Mouse (Mus musculus): ENCODE measurements around the gene Slc7a4. TPM values are rescaled to one million over a fixed set of nuclear protein-coding genes. Genes with fewer than 3 reads are reported as not detected.
A peak's percentile ranks its signal among the peaks of the same experiment; 100 is the strongest.
"Not testable (repeated sequence)": the region's sequence is repeated elsewhere in the genome, so short reads cannot be mapped to it uniquely, and the experiment has no call there.

Gene Slc7a4
- polyA plus RNA-seq, 1 experiment from 2014 or later = 46.5 TPM

DNA sequence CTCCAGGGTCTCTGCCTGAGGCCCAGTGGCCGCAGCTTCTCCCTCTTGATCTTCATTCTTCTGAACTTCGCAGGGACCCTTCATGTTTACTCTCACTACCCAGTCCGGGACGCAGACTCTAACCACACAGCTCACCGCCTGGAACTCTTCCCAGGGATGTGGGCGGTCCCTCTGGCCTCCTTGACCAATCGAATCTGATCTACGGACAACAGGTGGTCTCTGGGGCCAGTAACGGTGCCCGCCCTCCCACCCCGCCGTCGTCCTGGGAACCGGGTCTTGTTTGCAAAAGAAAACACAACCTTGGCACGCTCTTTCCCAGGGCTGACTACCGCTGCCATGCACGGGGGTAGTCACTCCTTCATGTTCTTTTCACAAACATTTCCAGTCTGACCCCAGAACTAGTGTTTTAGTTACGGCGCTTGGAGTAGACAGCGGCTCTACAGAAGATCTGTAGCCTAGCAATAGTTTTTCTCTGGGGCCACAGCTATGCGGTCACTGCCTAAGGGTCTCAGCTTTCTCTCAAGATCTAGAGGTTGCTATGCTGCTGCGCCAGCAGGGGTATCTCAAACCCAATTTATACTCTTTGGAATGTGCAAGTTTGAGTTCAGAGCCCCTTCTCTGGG, 21.8 kb downstream of the Slc7a4 start, which contains the start of gene Lrrc74b:
Gene Lrrc74b, minus strand, starts transcription at position 120 of the 623 bp plus-strand sequence.
- no peaks in the 10 kb centered on the region for H3K36me3 ChIP-seq
- H3K27me3 ChIP-seq = peaks cover 12% of the 10 kb centered on the region
- WGBS = under 1% methylated on average over 22 of the region's 22 CpGs
- no peaks in the 10 kb centered on the region for H3K9me3 ChIP-seq
- peak within 1 kb of the TSS; percentile 18 for H3K4me3 ChIP-seq
- peaks cover 30% of the 10 kb centered on the region for H3K4me1 ChIP-seq (replicated peaks)
- H3K9ac ChIP-seq = no peak within 1 kb of the TSS
- H3K4me2 ChIP-seq = peak within 1 kb of the TSS; percentile 47
- peak; percentile 79 for ATAC-seq (ENCODE audit: low FRiP score, low read depth)
- peak within 1 kb of the TSS; percentile 64 for H3K27ac ChIP-seq (replicated peaks)

- H3K4me2 ChIP-seq = no peak overlapping the region
- WGBS = 72% methylated on average over 9 of the region's 9 CpGs
- no peak for ATAC-seq (ENCODE audit: low FRiP score, low read depth)
These were observed 23.5 kb downstream of the Slc7a4 start for GRCm38 (mm10) chr16:17559396-17560027.

GRCm38 (mm10) chr16:17558811-17559210, 24.2 kb downstream of the Slc7a4 start:
- Histone ChIP-seq H3K27ac (replicated peaks) (no peak overlapping the region), H3K27me3 (peaks cover 12% of the 10 kb centered on the region), H3K36me3 (no peaks in the 10 kb centered on the region), H3K4me2 (peak overlapping the region; percentile 24; the same call in 1 of the 2 replicates), H3K4me3 (no peak overlapping the region), H3K9me3 (no peaks in the 10 kb centered on the region), H3K4me1 (replicated peaks) (peaks cover 43% of the 10 kb centered on the region), H3K9ac (no peak overlapping the region)
- ATAC-seq (ENCODE audit: low FRiP score, low read depth) = no peak
- WGBS = 0% methylated on average over 5 of the region's 5 CpGs

More at GRCm38 (mm10) chr16:17559396-17560027, 23.5 kb downstream of the Slc7a4 start:
- Histone ChIP-seq H3K27ac (replicated peaks) (no peak overlapping the region), H3K9me3 (no peaks in the 10 kb centered on the region), H3K4me1 (replicated peaks) (peaks cover 36% of the 10 kb centered on the region), H3K27me3 (peaks cover 12% of the 10 kb centered on the region), H3K36me3 (no peaks in the 10 kb centered on the region), H3K9ac (no peak overlapping the region), H3K4me3 (no peak overlapping the region)

DNA sequence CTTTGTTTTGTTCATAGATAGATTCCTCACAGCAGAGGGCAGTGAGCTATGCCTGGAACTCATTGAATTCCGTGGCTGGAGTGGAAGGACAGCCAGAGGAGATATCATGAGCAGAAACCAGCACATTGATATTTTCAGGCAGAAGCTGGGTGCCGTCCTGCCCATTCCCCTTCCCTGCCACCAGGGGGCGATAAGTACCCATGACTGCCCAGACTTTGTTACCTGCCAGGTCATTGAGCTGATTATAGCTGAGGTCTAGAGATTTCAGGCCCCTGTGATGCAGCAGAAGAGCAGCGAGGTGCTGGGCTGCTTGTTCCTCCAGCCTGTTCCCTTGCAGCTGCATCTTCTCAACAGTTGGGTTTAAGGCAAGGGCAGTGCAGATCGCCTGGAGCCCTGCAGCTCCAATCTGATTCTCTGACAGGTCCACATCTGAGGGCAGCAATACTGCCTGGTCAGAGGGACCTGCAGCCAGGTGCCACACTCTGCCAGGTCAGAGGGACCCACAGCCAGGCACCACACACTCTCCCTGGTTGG, 25.0 kb downstream of the Slc7a4 start:
- peak; percentile 21; the same call in 1 of the 2 replicates for ATAC-seq (ENCODE audit: low FRiP score, low read depth)
- 3% methylated on average over 5 of the region's 5 CpGs for WGBS

DNA sequence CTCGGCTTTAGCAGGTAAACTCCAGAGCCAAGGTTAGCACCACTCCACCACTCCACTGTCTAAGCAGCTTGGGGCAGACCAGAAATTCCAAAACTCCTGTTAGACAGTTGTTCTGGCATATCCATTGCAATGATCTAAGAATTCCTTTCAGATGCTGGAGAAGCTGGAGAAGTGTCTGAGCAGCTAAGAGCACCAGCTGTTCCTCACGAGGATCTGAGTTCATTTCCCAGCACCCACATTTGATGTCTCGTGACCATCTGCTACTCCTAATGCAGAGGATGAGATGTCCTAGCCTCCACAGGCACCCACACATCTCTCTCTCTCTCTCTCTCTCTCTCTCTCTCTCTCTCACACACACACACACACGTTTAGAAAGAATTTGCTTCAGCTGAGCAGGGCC, 26.1 kb downstream of the Slc7a4 start:
- Histone ChIP-seq H3K4me3 (no peak overlapping the region), H3K27me3 (peaks cover 12% of the 10 kb centered on the region), H3K4me2 (no peak overlapping the region), H3K36me3 (no peaks in the 10 kb centered on the region), H3K9ac (no peak overlapping the region), H3K9me3 (no peaks in the 10 kb centered on the region), H3K4me1 (replicated peaks) (peaks cover 40% of the 10 kb centered on the region), H3K27ac (replicated peaks) (no peak overlapping the region)
- 68% methylated on average over 4 of the region's 4 CpGs for WGBS
- no peak for ATAC-seq (ENCODE audit: low FRiP score, low read depth)

More for the DNA sequence above, 25.0 kb downstream of the Slc7a4 start:
- Histone ChIP-seq H3K9ac (no peak overlapping the region), H3K4me2 (peak overlapping the region; percentile 24; the same call in 1 of the 2 replicates), H3K27me3 (peaks cover 12% of the 10 kb centered on the region), H3K36me3 (no peaks in the 10 kb centered on the region), H3K4me3 (no peak overlapping the region), H3K27ac (replicated peaks) (no peak overlapping the region), H3K4me1 (replicated peaks) (peaks cover 46% of the 10 kb centered on the region), H3K9me3 (no peaks in the 10 kb centered on the region)

GRCm38 (mm10) chr16:17556180-17556579, 26.8 kb downstream of the Slc7a4 start:
- Histone ChIP-seq H3K4me2 (no peak overlapping the region), H3K27me3 (peaks cover 12% of the 10 kb centered on the region), H3K4me1 (replicated peaks) (peaks cover 33% of the 10 kb centered on the region), H3K36me3 (no peaks in the 10 kb centered on the region), H3K9me3 (no peaks in the 10 kb centered on the region), H3K27ac (replicated peaks) (no peak overlapping the region), H3K9ac (no peak overlapping the region), H3K4me3 (no peak overlapping the region)
- no peak for ATAC-seq (ENCODE audit: low FRiP score, low read depth)
- 88% methylated on average over 4 of the region's 4 CpGs for WGBS

GRCm38 (mm10) chr16:17554702-17555101, 28.3 kb downstream of the Slc7a4 start:
- Histone ChIP-seq H3K4me2 (peak overlapping the region; percentile 52), H3K4me1 (replicated peaks) (peaks cover 28% of the 10 kb centered on the region), H3K27ac (replicated peaks) (peak overlapping the region; percentile 50; the same call in 1 of the 2 replicates)
- H3K27me3 ChIP-seq; H3K9ac ChIP-seq; H3K9me3 ChIP-seq; H3K4me3 ChIP-seq; H3K36me3 ChIP-seq; ATAC-seq (ENCODE audit: low FRiP score, low read depth): not testable (repeated sequence)
- WGBS = 15% methylated on average over 4 of the region's 4 CpGs

DNA sequence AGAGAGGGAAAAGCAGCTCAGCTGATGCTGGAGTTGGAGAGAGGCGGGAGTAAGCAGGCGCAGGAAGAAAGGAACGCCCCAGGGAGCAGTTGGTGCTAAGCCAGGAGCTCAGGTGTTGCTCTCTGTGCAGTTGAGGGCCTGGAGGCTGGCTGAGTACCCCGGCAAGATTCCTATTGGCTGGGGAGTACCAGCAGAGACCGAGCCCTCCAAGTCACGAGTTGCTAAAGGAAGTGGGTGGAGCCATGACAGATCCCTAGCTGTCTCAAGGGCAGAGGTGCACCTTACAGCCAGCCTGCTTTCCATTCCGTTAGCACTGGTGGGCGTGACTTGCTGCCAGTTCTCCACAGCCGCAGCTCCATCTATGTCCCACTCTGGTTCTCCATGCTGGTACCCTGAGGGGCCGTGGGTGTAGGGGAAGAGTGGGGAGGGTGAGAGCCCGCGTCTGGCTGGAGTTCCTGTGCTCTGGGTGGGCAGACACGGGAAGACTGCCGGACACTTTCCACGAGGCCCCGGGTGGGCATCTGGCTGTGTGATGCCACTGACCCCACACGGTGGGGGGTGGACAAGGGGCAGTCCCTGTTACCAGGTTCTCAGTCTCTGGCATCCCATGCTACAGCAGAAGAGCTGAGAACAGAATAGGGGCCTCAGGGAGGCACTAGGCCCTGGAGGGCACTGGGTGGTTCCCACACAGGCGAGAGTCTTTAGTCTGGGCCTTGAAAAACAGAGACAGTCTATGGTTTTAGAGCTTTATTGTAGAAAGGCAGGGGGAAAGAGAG, 28.9 kb downstream of the Slc7a4 start:
- no peaks in the 10 kb centered on the region for H3K36me3 ChIP-seq
- H3K4me1 ChIP-seq (replicated peaks) = peaks cover 27% of the 10 kb centered on the region
- no peaks in the 10 kb centered on the region for H3K27me3 ChIP-seq
- peak overlapping the region; percentile 50 for H3K27ac ChIP-seq (replicated peaks)
- no peaks in the 10 kb centered on the region for H3K9me3 ChIP-seq
- 0 out of 2 replicates have a peak overlapping the region, but pooled peaks have one; percentile 5 for H3K9ac ChIP-seq
- peak; percentile 89 for ATAC-seq (ENCODE audit: low FRiP score, low read depth)
- H3K4me2 ChIP-seq = peak overlapping the region; percentile 52
- 6% methylated on average over 18 of the region's 18 CpGs for WGBS
- H3K4me3 ChIP-seq = peak overlapping the region; percentile 24

GRCm38 (mm10) chr16:17552837-17553236, 30.2 kb downstream of the Slc7a4 start:
- no peak overlapping the region for H3K9ac ChIP-seq
- WGBS = 88% methylated on average over 7 of the region's 7 CpGs
- H3K4me3 ChIP-seq = no peak overlapping the region
- no peak overlapping the region for H3K4me2 ChIP-seq
- ATAC-seq (ENCODE audit: low FRiP score, low read depth) = no peak
- H3K4me1 ChIP-seq (replicated peaks) = peaks cover 16% of the 10 kb centered on the region
- no peaks in the 10 kb centered on the region for H3K9me3 ChIP-seq
- H3K36me3 ChIP-seq = no peaks in the 10 kb centered on the region
- no peaks in the 10 kb centered on the region for H3K27me3 ChIP-seq
- H3K27ac ChIP-seq (replicated peaks) = no peak overlapping the region

DNA sequence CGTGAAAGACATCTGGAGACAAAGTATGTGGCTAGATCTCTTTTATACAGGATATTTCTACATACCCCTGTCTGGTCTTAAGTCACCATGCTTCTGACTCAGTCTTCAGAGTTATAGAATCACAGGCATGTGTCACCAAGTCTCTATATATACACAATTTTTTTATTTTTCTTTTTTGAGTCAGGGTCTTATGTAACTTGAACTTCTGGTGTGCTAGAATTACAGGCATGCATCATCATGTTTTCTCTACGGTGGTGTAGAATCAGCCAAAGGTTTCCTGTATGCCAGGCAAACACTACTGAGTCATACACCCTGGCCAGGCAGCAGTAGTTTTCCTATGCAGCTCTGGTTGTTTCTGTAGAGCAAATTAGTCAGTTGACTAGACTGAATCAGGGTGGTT, 40.4 kb downstream of the Slc7a4 start:
- Histone ChIP-seq H3K27ac (replicated peaks) (no peak overlapping the region), H3K4me3 (no peak overlapping the region), H3K4me2 (no peak overlapping the region), H3K9me3 (no peaks in the 10 kb centered on the region), H3K4me1 (replicated peaks) (no peaks in the 10 kb centered on the region), H3K36me3 (no peaks in the 10 kb centered on the region), H3K27me3 (no peaks in the 10 kb centered on the region), H3K9ac (no peak overlapping the region)
- no peak for ATAC-seq (ENCODE audit: low FRiP score, low read depth)
- 92% methylated on average over 2 of the region's 2 CpGs for WGBS

DNA sequence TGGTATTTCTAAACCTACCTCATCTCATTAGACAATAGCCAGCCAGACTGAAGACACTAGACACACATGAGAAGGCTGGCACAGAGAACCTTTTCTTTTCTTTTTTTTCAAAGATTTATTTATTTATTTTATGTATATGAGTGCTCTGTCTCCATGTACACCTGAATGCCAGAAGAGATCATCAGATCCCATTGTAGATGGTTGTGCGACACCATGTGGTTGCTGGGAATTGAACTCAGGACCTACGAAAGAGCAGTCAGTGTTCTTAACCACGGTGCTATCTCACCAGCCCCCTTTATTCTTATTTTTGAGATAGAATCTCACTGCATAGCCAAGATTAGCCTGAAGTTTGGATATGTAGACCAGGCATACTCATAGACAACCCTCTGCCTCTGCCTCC, 46.4 kb downstream of the Slc7a4 start:
- H3K4me2 ChIP-seq = no peak overlapping the region
- peaks cover 5% of the 10 kb centered on the region for H3K4me1 ChIP-seq (replicated peaks)
- H3K9me3 ChIP-seq = no peaks in the 10 kb centered on the region
- 94% methylated on average over 3 of the region's 3 CpGs for WGBS
- no peaks in the 10 kb centered on the region for H3K36me3 ChIP-seq
- no peak overlapping the region for H3K4me3 ChIP-seq
- no peak overlapping the region for H3K9ac ChIP-seq
- no peak overlapping the region for H3K27ac ChIP-seq (replicated peaks)
- no peak for ATAC-seq (ENCODE audit: low FRiP score, low read depth)
- no peaks in the 10 kb centered on the region for H3K27me3 ChIP-seq

Measured in hindbrain, embryonic 15.5 days (tissue).